Mouse (Mus musculus) spleen, adult 2 months (tissue): ENCODE measurements around the gene Gpr183. TPM values are rescaled to one million over a fixed set of nuclear protein-coding genes. Genes with fewer than 3 reads are reported as not detected.
A peak's percentile ranks its signal among the peaks of the same experiment; 100 is the strongest.

Experiments
- DNase-seq, 2 experiments: peaks; one replicate each; pipeline versions ENCODE4 v3.0.0 to v3.0.0-alpha.2; 2012 to 2021; ENCODE audit warnings: low spot score in 2 of 2, low read depth in 1 of 2
- H3K27ac ChIP-seq: fragments of 200-500 bp; 2 replicates; pipeline ENCODE4 v1.5.1; 2012; ENCODE audit warnings: low read length, inconsistent platforms; ENCODE audit not compliant: insufficient read depth
- H3K27me3 ChIP-seq: fragments of 200-500 bp; 2 replicates; pipeline ENCODE4 v1.6.1; 2012; ENCODE audit warnings: mild to moderate bottlenecking, moderate library complexity, low read length, inconsistent platforms; ENCODE audit not compliant: control insufficient read depth, insufficient read depth
- H3K36me3 ChIP-seq: fragments of 200-500 bp; 2 replicates; pipeline ENCODE4 v1.6.1; 2012; ENCODE audit warnings: mild to moderate bottlenecking, low read length, inconsistent platforms; ENCODE audit not compliant: control insufficient read depth, insufficient read depth
- H3K4me1 ChIP-seq: fragments of 200-500 bp; 2 replicates; pipeline ENCODE4 v1.6.1; 2011; ENCODE audit warnings: inconsistent platforms; ENCODE audit not compliant: control insufficient read depth, insufficient read depth, insufficient read length
- H3K4me3 ChIP-seq: fragments of 200-500 bp; 2 replicates; pipeline ENCODE4 v1.5.1; 2011; ENCODE audit warnings: mild to moderate bottlenecking, inconsistent platforms; ENCODE audit not compliant: insufficient read depth, insufficient read length; ENCODE audit errors: extremely low read depth
- CTCF ChIP-seq: fragments of 200-500 bp; IDR thresholded peaks from 2 replicates; pipeline ENCODE4 v1.5.1; 2011; ENCODE audit warnings: mild to moderate bottlenecking, inconsistent platforms; ENCODE audit not compliant: insufficient read depth, insufficient read length, insufficient replicate concordance; ENCODE audit errors: extremely low read depth
- POLR2A ChIP-seq: fragments of 200-500 bp; IDR thresholded peaks from 2 replicates; pipeline ENCODE4 v1.6.1; 2011; ENCODE audit warnings: low read depth, low read length, inconsistent platforms
- WGBS: fragments of 180-500 bp; shearing (Covaris S2); methylation state at CpG from one replicate; pipeline ENCODE4 v1.1.7; 2018; 5-methylcytosine and 5-hydroxymethylcytosine counted together
- polyA plus RNA-seq: library from polyadenylated mRNA; depleted of rRNA; stranded (reverse); fragments of >200 nt; gene quantifications from 2 replicates; pipeline ENCODE4 v1.2.3, GENCODE M21; 2012; rRNA removed

Gpr183 gene
- 19.3 and 21.5 TPM in 2 replicates for polyA plus RNA-seq

DNA sequence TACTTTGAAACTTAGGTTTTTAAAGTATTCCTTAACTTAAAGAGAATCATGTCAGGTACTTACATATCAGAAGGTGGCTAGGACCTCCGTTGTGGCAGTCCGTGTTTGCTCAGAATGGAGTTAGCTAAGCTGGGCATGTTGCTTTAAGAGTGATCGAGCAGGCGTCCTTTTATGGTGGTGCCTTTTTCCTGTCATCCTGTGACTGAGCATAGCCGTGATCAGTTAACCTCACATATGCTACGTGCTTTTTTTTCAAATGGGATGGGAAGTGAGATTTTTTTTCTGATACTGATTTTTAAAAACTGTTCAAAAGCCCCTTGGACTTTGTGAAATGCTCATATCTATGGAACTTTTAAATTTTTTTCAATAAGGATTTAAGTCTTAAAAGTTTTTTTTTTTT lies at the start of gene Gpr183:
Gene Gpr183 (minus strand): TSS at position 206 of the 400 bp plus-strand sequence.
- H3K4me1 ChIP-seq: peaks cover 29% of the 10 kb centered on the region
- peak; percentile 64 to 68 for DNase-seq
- H3K4me3 ChIP-seq: peak within 1 kb of the TSS; percentile 56
- TF ChIP-seq CTCF: no peak
- peak; percentile 65 for TF ChIP-seq POLR2A
- peak within 1 kb of the TSS; percentile 94 for H3K27ac ChIP-seq
- H3K36me3 ChIP-seq: peaks cover 4% of the 10 kb centered on the region; the same call in 1 of the 2 replicates
- no peaks in the 10 kb centered on the region for H3K27me3 ChIP-seq
- 7% methylated on average over 6 of the region's 6 CpGs for WGBS

DNA sequence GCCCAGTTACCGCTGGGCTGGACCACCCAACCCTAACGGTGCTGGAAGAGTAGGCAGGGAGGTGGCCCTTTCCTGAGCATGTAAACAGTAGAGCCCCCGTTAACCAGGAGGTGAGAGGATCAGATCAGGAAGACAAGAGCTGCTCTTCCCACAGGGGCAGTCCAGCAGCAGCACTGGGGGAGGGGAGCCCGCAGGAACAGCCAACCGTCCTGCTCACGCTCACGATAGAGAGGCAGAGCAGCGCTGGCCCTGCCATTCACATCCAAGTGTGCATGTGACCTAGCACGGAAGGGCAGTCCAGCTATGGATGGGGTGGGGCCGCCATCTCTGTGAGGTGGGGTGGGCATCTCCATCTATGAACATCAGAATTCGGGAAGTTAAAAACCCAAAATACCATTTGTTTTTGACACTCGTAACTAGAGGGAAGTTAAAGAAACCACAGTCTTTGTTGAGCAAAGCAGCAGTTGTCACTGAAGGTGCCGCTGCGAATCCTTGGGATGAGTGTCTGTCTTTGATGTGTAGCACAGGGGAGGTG lies 48.5 kb upstream of the Gpr183 start:
- WGBS: 11% methylated on average over 14 of the region's 14 CpGs
- H3K4me1 ChIP-seq: peaks cover 61% of the 10 kb centered on the region
- H3K27me3 ChIP-seq: no peaks in the 10 kb centered on the region
- DNase-seq: peak in 1 of 2 experiments; percentile 69
- TF ChIP-seq CTCF (no peak), POLR2A (peak; percentile 48; the same call in 1 of the 2 replicates)
- H3K27ac ChIP-seq: peak overlapping the region; percentile 95
- peak overlapping the region; percentile 15; the same call in 1 of the 2 replicates for H3K4me3 ChIP-seq
- H3K36me3 ChIP-seq: peaks cover 4% of the 10 kb centered on the region

DNA sequence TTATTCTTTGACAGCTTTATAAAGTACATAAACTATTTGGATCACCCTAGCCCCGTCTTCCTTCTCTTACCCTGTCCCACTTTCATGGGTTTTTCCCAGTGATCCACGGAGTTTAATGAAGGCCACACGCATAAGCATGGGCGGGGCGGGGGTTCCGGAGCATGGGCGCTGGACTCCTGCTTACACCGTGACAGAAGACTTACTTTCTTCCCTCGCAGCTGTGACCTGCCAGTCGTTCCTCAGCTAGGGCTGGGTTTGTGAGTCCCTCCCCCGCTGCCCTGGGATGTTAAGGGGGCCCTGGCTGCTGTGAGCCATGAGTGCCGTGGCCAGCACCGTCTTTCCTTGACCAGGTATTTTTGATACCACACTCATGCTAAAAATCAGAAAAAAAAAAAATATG lies 47.8 kb upstream of the Gpr183 start:
- 35% methylated on average over 13 of the region's 13 CpGs for WGBS
- Histone ChIP-seq H3K36me3 (peaks cover 4% of the 10 kb centered on the region), H3K4me3 (no peak overlapping the region), H3K27me3 (no peaks in the 10 kb centered on the region), H3K4me1 (peaks cover 59% of the 10 kb centered on the region), H3K27ac (peak overlapping the region; percentile 95)
- TF ChIP-seq POLR2A: peak; percentile 8; the same call in 1 of the 2 replicates
- TF ChIP-seq CTCF: no peak
- DNase-seq: peak in 1 of 2 experiments; percentile 57

DNA sequence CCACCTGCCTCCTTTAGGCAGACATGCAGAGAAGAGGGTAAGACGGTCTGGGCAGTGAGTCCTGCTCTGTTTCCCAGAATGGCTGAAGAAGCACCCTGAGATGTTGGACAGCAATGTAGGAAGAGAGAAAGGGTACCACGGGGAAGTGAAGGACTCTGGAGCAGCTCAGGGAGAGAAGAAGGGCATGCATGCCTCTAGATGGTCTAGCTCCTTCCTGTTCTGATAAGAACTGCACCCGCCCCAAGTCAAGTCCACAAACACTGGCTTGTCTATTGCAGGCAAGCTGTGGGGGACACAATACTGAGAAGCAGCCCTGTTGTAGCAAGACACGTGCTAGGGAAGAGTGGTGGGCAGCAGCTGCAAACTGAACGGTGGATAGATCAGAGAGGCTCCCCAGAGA lies 47.2 kb upstream of the Gpr183 start:
- Histone ChIP-seq H3K27ac (peak overlapping the region; percentile 92), H3K4me1 (peaks cover 58% of the 10 kb centered on the region), H3K4me3 (no peak overlapping the region), H3K27me3 (no peaks in the 10 kb centered on the region), H3K36me3 (peaks cover 4% of the 10 kb centered on the region)
- TF ChIP-seq CTCF (no peak), POLR2A (no peak)
- WGBS: 37% methylated on average over 5 of the region's 5 CpGs
- no peak for DNase-seq

DNA sequence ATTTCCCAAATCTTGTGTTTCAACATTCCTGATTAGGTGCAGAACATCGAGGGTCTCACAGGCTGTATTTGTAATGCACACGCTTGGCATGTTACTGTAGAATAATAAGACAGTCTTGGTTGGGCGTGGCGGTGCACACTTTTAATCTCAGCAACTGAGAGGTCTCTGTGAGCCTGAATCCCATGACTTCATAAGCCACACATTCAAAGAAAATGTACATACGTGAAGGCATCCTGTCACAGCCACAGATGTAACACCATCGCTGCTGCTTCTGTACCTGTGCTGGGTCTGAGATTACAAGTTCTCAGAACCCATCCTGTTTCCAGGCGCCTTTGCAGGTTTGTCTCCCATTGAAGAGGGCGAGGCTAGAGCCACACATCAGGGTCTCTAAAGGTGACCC lies 46.8 kb upstream of the Gpr183 start:
- H3K4me1 ChIP-seq: peaks cover 58% of the 10 kb centered on the region

GRCm38 (mm10) chr14:122010301-122010700 lies 45.3 kb upstream of the Gpr183 start:
- Histone ChIP-seq H3K4me3 (no peak overlapping the region), H3K27me3 (no peaks in the 10 kb centered on the region), H3K4me1 (peaks cover 51% of the 10 kb centered on the region), H3K27ac (peak overlapping the region; percentile 75), H3K36me3 (peaks cover 4% of the 10 kb centered on the region)
- 81% methylated on average over 7 of the region's 7 CpGs for WGBS
- TF ChIP-seq POLR2A (no peak), CTCF (no peak)
- DNase-seq: no peak

More for the DNA sequence above, 46.8 kb upstream of the Gpr183 start:
- DNase-seq: no peak
- H3K36me3 ChIP-seq: peaks cover 4% of the 10 kb centered on the region
- TF ChIP-seq POLR2A (no peak), CTCF (no peak)
- H3K4me3 ChIP-seq: no peak overlapping the region
- no peaks in the 10 kb centered on the region for H3K27me3 ChIP-seq
- H3K27ac ChIP-seq: peak overlapping the region; percentile 92
- 79% methylated on average over 8 of the region's 8 CpGs for WGBS

- 18% methylated on average over 13 of the region's 13 CpGs for WGBS
- H3K27ac ChIP-seq: peak overlapping the region; percentile 94
- H3K4me3 ChIP-seq: no peak overlapping the region
- DNase-seq: peak; percentile 77 to 88
- no peaks in the 10 kb centered on the region for H3K27me3 ChIP-seq
- TF ChIP-seq POLR2A (peak; percentile 6; the same call in 1 of the 2 replicates), CTCF (no peak)
- H3K4me1 ChIP-seq: peaks cover 44% of the 10 kb centered on the region
- H3K36me3 ChIP-seq: peaks cover 4% of the 10 kb centered on the region
Observed at GRCm38 (mm10) chr14:122009502-122009901, 44.5 kb upstream of the Gpr183 start.
